Mouse (Mus musculus) adrenal gland, adult 10 weeks (tissue): ENCODE data around the gene Gm28490. TPM values are rescaled to one million over a fixed set of nuclear protein-coding genes. Genes with fewer than 3 reads are reported as not detected.

Experiments used
- polyA plus RNA-seq: library from polyadenylated mRNA; stranded (reverse); fragments of 350-450 nt; fragmentation: Illumina TruSeq; extraction: RNeasy Lipid Tissue Mini Kit (QIAGEN cat#74804); gene quantifications from one replicate; pipeline ENCODE4 v1.2.3, GENCODE M21; 2014; ENCODE audit warnings: low read depth, low replicate concordance

The Gm28490 gene
- polyA plus RNA-seq, result not detected

DNA sequence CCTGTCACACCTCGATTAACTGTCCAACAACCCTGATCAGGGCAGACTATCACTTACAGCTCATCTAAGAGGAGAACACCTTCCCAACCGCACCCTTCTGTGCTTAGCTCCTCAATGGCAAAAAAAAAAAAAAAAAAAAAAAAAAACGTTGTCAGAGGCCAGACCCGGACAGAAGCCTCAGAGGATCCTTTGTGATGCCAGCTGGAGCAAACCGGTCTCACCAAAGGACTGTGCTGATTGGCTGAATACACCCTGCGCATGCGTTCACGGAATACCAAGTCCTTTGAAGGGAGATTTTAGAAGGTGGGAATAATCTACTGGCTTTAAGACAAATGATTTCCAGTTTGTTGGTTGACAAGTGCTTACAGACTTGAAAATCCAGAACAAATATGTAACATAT is at the start of gene Gm28490:
Gene Gm28490 (minus strand): TSS at position 101 of the 400 bp plus-strand sequence.

